Mouse (Mus musculus) activated CD4-positive, CD25-positive, alpha-beta regulatory T cell, adult 9 weeks (primary cell): ENCODE measurements around the gene Dmgdh. TPM values are rescaled to one million over a fixed set of nuclear protein-coding genes. Genes with fewer than 3 reads are reported as not detected.

Experiments used
- polyA plus RNA-seq: library from polyadenylated mRNA; unstranded; fragments of 100-300 nt; shearing (Covaris generic); gene quantifications from one replicate; pipeline ENCODE4 v1.2.1, GENCODE M21; 2017

The Dmgdh gene
- polyA plus RNA-seq, result 0.23 TPM

DNA sequence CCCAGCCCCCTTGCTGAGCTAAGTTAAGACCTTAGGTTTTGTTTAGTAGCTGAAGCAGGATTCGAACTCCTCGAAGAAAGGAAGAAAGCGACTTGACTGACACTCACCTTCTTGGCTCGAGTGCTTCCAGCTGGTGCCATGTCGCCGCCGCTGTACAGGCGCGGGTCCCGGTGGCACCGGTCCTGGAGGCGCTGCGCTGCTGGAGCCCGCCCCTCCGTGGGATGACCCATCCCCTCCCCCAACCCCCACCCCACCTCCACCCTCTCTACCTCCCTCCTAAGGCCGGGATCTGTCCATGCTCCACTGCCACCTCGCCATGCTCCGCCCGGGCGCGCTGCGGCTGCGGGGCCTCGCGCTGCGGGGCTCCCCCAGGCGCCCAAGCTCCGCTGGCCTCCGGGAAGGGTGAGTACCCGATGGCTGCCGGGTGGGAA lies at the start of gene Dmgdh, which contains the start of gene Bhmt2:
Gene Dmgdh, plus strand, starts transcription at position 303 of the 431 bp plus-strand sequence.
Gene Bhmt2, minus strand, starts transcription at position 172 of the 431 bp plus-strand sequence.

DNA sequence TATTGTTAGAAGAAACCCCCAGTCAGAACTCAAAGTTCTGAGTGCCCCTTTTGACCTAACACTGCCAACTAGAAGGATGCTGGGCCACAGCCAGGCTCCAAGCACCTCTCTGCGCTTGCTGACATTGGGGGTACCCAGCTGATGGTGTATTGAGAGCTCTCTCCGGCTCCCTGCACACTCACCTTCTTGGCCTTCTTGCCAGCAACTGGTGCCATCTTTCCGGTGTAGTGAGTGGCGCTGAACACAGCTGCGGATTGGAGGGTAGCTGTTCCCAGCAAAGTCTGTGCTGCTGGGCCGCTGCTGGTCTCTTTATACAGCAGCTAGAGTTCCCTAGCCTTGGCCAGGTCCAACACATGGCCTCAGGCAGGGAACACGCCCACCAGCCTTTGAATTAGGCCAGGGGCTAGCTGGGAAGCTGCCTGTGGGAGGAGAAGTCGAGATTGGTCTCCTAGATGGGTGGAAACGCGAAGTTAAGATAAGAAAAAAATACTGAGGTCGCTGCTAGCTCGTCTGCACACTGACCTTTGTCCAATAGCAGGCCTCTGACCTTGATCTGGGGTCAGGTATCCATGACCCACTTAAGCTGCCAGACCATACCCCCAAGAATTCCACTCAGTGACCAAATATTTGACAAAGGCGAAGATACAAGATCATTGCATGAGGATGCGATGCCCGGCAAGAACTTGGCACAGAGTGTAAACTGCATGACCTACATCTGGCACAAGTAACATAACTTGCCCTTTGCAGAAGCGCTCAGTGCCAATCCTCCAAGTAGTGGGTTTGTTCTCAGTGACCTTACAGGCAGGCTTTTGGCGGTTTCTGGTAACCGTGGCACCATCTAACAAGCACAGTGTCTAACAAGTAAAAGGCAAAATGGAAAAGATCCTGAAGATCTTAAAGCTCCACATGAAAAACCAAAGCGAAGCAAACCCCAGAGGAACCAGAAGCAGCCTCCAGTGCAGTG lies 36.7 kb upstream of the Dmgdh start, which contains the start of gene Bhmt:
Gene Bhmt, minus strand, starts transcription at position 680 of the 964 bp plus-strand sequence.

DNA sequence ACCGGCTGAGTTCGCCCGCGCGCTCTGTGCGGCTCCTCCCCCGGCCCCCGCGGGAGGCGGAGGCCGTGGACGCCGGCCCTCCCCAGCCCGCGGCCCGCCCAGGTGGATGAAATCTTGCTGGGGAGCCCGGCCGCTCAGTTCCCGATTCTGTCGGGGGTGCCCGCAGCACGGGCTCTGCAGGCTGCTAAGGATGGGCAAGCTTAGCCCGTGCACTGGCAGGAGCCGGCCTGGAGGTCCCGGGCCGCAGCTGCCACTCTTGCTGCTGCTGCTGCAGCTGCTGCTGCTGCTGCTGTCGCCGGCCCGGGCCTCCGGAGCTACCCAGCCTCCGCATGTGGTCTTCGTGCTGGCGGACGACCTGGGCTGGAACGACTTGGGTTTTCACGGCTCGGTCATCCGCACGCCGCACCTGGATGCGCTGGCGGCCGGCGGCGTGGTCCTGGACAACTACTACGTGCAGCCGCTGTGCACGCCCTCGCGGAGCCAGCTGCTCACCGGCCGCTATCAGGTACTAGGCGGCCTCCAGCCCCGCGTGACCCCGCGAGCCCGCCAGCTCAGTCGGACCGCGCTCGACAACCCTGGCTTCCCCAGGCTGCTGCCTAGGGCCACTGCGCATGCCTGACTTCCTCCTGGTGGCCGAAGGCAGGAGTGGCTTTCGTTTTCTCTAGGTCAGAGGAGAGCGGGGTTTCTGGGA lies 97.5 kb downstream of the Dmgdh start, which contains the start of gene Arsb:
Gene Arsb, plus strand, starts transcription at position 43 of the 691 bp plus-strand sequence.

Other genes starting within 250 kb of the Dmgdh start
- 0.92 TPM for gene Jmy, start 174.6 kb upstream of the Dmgdh start, polyA plus RNA-seq
- not detected for gene Bhmt, start 36.5 kb upstream of the Dmgdh start, polyA plus RNA-seq
- not detected for gene Bhmt2, start 131 bp upstream of the Dmgdh start, polyA plus RNA-seq
- gene Arsb, start 97.2 kb downstream of the Dmgdh start, polyA plus RNA-seq, result 11.7 TPM